Mouse (Mus musculus) ES-Bruce4 (cell line): ENCODE data around the gene Col4a2. TPM values are rescaled to one million over a fixed set of nuclear protein-coding genes. Genes with fewer than 3 reads are reported as not detected.

Source experiments
- H3K27ac ChIP-seq: 2 replicates; pipeline ENCODE4 v1.5.1; 2012; ENCODE audit warnings: low read length, inconsistent platforms; ENCODE audit not compliant: insufficient read depth
- H3K27me3 ChIP-seq: 2 replicates; pipeline ENCODE4 v1.6.1; 2012; ENCODE audit warnings: mild to moderate bottlenecking, low read length, inconsistent platforms; ENCODE audit not compliant: control insufficient read depth, poor library complexity, insufficient read depth, severe bottlenecking
- H3K36me3 ChIP-seq: 2 replicates; pipeline ENCODE4 v1.6.1; 2012; ENCODE audit warnings: inconsistent platforms, mild to moderate bottlenecking, low read length, moderate library complexity; ENCODE audit not compliant: control insufficient read depth, poor library complexity, insufficient read depth, severe bottlenecking
- H3K4me1 ChIP-seq: one replicate; pipeline ENCODE4 v1.8.1; 2011; ENCODE audit warnings: low read length; ENCODE audit not compliant: control insufficient read depth, insufficient read depth
- H3K4me3 ChIP-seq: 2 replicates; pipeline ENCODE4 v1.5.1; 2011; ENCODE audit warnings: low read depth, mild to moderate bottlenecking, low read length
- H3K9ac ChIP-seq: 2 replicates; pipeline ENCODE4 v1.6.1; 2012; ENCODE audit warnings: low read depth, mild to moderate bottlenecking, inconsistent platforms; ENCODE audit not compliant: poor library complexity, severe bottlenecking
- H3K9me3 ChIP-seq: replicated peaks from 2 replicates; pipeline ENCODE4 v1.6.1; 2012; ENCODE audit warnings: mild to moderate bottlenecking, low read length, inconsistent platforms; ENCODE audit not compliant: control insufficient read depth, poor library complexity, insufficient read depth, severe bottlenecking
- CTCF ChIP-seq: IDR thresholded peaks from one replicate; pipeline ENCODE4 v1.8.1; 2011; ENCODE audit warnings: low read depth, low read length
- EP300 ChIP-seq: IDR thresholded peaks from 2 replicates; pipeline ENCODE4 v1.6.1; 2011; ENCODE audit warnings: low read depth, low read length; ENCODE audit not compliant: insufficient read depth
- POLR2A ChIP-seq: IDR thresholded peaks from one replicate; pipeline ENCODE4 v1.8.1; 2011; ENCODE audit warnings: low read length; ENCODE audit not compliant: insufficient read depth
- polyA plus RNA-seq: library from polyadenylated mRNA; stranded (reverse); fragments of >200 nt; gene quantifications from 2 replicates; pipeline ENCODE4 v1.2.4, GENCODE M21; 2011; ENCODE audit warnings: low read depth; ENCODE audit not compliant: missing spikeins, insufficient read depth, insufficient read length

Gene Col4a2
- polyA plus RNA-seq, 1 experiment = 30.3 TPM

GRCm38 (mm10) chr8:11404614-11405013 lies 92.0 kb downstream of the Col4a2 start:
- 0 out of 2 replicates have a peak, but pooled peaks cover 2% of the 10 kb centered on the region for H3K9me3 ChIP-seq
- no peak overlapping the region for H3K9ac ChIP-seq
- H3K27me3 ChIP-seq = no peaks in the 10 kb centered on the region
- TF ChIP-seq CTCF (no peak), POLR2A (no peak), EP300 (no peak)
- H3K4me1 ChIP-seq = no peaks in the 10 kb centered on the region
- H3K27ac ChIP-seq = no peak overlapping the region
- H3K4me3 ChIP-seq = no peak overlapping the region
- no peaks in the 10 kb centered on the region for H3K36me3 ChIP-seq

GRCm38 (mm10) chr8:11405722-11406481 lies 93.3 kb downstream of the Col4a2 start:
- Histone ChIP-seq H3K27me3 (no peaks in the 10 kb centered on the region), H3K27ac (no peak overlapping the region), H3K4me1 (no peaks in the 10 kb centered on the region), H3K9ac (no peak overlapping the region), H3K4me3 (no peak overlapping the region), H3K9me3 (no peaks in the 10 kb centered on the region), H3K36me3 (no peaks in the 10 kb centered on the region)
- no peak for TF ChIP-seq EP300
- TF ChIP-seq POLR2A = no peak
- no peak for TF ChIP-seq CTCF

GRCm38 (mm10) chr8:11411504-11412124 lies 99.0 kb downstream of the Col4a2 start:
- no peak for TF ChIP-seq EP300
- no peaks in the 10 kb centered on the region for H3K9me3 ChIP-seq
- H3K27ac ChIP-seq = no peak overlapping the region
- no peaks in the 10 kb centered on the region for H3K36me3 ChIP-seq
- no peak overlapping the region for H3K4me3 ChIP-seq
- H3K27me3 ChIP-seq = no peaks in the 10 kb centered on the region
- H3K9ac ChIP-seq = no peak overlapping the region
- no peaks in the 10 kb centered on the region for H3K4me1 ChIP-seq

DNA sequence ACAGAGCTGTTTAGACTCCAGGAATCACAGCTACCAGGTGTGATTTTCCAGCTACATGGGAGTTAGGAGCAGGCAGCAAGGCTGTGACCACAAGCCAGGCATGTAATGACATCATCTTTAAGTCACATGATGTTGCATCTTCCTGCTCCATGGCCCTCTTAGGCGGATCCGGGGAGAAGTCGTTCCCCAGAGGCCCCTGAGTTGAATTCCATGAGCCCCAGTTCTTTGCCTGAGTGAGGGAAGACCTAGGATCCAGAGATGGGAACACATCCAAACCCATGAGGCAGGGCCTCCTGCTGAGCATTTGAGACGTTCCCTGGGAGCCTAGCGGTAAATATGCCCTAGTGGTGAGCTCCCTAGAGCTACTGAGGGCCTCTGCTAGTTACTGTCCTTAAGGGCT lies 99.8 kb downstream of the Col4a2 start:
- TF ChIP-seq POLR2A (no peak), CTCF (no peak), EP300 (no peak)
- Histone ChIP-seq H3K27me3 (no peaks in the 10 kb centered on the region), H3K9ac (no peak overlapping the region), H3K4me3 (no peak overlapping the region), H3K27ac (no peak overlapping the region), H3K36me3 (no peaks in the 10 kb centered on the region), H3K4me1 (no peaks in the 10 kb centered on the region), H3K9me3 (no peaks in the 10 kb centered on the region)

- no peaks in the 10 kb centered on the region for H3K4me1 ChIP-seq
- TF ChIP-seq EP300 = no peak
- no peak for TF ChIP-seq POLR2A
- no peak for TF ChIP-seq CTCF
- H3K9ac ChIP-seq = no peak overlapping the region
Observed at GRCm38 (mm10) chr8:11414304-11414703, 101.7 kb downstream of the Col4a2 start.

DNA sequence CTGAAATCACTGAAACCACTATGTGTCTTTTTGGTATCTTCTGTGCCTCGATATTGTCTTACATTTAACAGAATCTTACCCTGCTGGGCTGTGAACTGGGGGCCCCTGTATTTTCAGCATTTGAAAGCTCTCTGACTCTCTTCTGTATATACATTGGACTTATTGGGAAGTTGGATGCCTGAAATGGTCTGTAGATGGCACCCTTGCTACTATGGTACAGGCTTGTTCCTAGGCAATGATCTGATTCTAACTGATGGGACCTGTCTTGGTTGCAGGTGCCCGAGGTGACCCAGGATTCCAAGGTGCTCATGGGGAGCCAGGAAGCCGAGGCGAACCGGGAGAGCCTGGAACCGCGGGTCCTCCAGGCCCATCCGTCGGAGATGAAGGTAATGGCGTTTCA lies 102.5 kb downstream of the Col4a2 start:
- H3K36me3 ChIP-seq = no peaks in the 10 kb centered on the region
- H3K9ac ChIP-seq = no peak overlapping the region
- H3K27me3 ChIP-seq = no peaks in the 10 kb centered on the region
- H3K4me3 ChIP-seq = no peak overlapping the region
- H3K27ac ChIP-seq = no peak overlapping the region
- no peaks in the 10 kb centered on the region for H3K9me3 ChIP-seq
- TF ChIP-seq EP300 (no peak), CTCF (no peak), POLR2A (no peak)
- no peaks in the 10 kb centered on the region for H3K4me1 ChIP-seq

More at GRCm38 (mm10) chr8:11414304-11414703, 101.7 kb downstream of the Col4a2 start:
- Histone ChIP-seq H3K4me3 (no peak overlapping the region), H3K27ac (no peak overlapping the region), H3K9me3 (no peaks in the 10 kb centered on the region), H3K36me3 (no peaks in the 10 kb centered on the region), H3K27me3 (no peaks in the 10 kb centered on the region)
